Mouse (Mus musculus) CH12.LX (cell line): ENCODE data around the gene Fam168a.

Source experiments
- CTCF ChIP-seq, 2 experiments: IDR thresholded peaks in 1 of 2; conservative IDR thresholded peaks in 1 of 2; 2 replicates each; pipeline ENCODE4 v1.5.1; 2011 to 2012; ENCODE audit warnings: low read depth in 2 of 2, low read length in 2 of 2, improper control_type of control experiment in 1 of 2, inconsistent platforms in 1 of 2, mild to moderate bottlenecking in 1 of 2, moderate library complexity in 1 of 2
- EP300 ChIP-seq: IDR thresholded peaks from 2 replicates; pipeline ENCODE4 v1.6.1; 2011; ENCODE audit warnings: low read length, improper control_type of control experiment
- MAFK ChIP-seq: IDR thresholded peaks from 2 replicates; pipeline ENCODE4 v1.6.1; 2011; ENCODE audit warnings: low read length, improper control_type of control experiment; ENCODE audit not compliant: insufficient replicate concordance
- TCF12 ChIP-seq: IDR thresholded peaks from 2 replicates; pipeline ENCODE4 v1.6.1; 2014; ENCODE audit warnings: low read depth, mild to moderate bottlenecking, inconsistent platforms, low read length, improper control_type of control experiment
- ZNF384 ChIP-seq: IDR thresholded peaks from 2 replicates; pipeline ENCODE4 v1.6.1; 2012; ENCODE audit warnings: low read depth, low read length, improper control_type of control experiment, inconsistent platforms

- TF ChIP-seq ZNF384 (no peak), MAFK (no peak), EP300 (no peak), TCF12 (no peak), CTCF (conservative IDR thresholded peaks at IDR 0.05 in 1 of 2, IDR thresholded peaks at IDR 0.05 in 1 of 2; ENCODE audit: low read depth in 2 of 2, low read length in 2 of 2) (no peak)
Measured at GRCm38 (mm10) chr7:100835711-100836110, 129.3 kb downstream of the Fam168a start.
